Mouse (Mus musculus) left cerebral cortex, postnatal 4 days (tissue): ENCODE results near the gene Grip1. TPM values are rescaled to one million over a fixed set of nuclear protein-coding genes. Genes with fewer than 3 reads are reported as not detected.
A peak's percentile ranks its signal among the peaks of the same experiment; 100 is the strongest.

Experiments
- DNase-seq: peaks from one replicate; pipeline ENCODE4 v3.0.0-alpha.2; 2022
- intact Hi-C: fragments of 180-260 bp; cut with DNase I; formaldehyde crosslinking; loops from one replicate; pipeline ENCODE4 v1.15.1; 2025
- total RNA-seq, 2 experiments: library from RNA; stranded (reverse); gene quantifications; 2 replicates each; pipeline ENCODE4 v1.2.3; 2021

Grip1 gene
- total RNA-seq, result 10 to 100 TPM; 57.4 to 61.9 TPM

GRCm38 (mm10) chr10:119453431-119454105 lies at the start of gene Grip1:
Gene Grip1 (plus strand): TSS chr10:119453830.
- DNase-seq, result peak; percentile 76
- intact Hi-C loops, result loop anchor here (5.0 kb wide), 1 partner anchor 211 kb away; the partner anchor contains the start of gene Cand1

DNA sequence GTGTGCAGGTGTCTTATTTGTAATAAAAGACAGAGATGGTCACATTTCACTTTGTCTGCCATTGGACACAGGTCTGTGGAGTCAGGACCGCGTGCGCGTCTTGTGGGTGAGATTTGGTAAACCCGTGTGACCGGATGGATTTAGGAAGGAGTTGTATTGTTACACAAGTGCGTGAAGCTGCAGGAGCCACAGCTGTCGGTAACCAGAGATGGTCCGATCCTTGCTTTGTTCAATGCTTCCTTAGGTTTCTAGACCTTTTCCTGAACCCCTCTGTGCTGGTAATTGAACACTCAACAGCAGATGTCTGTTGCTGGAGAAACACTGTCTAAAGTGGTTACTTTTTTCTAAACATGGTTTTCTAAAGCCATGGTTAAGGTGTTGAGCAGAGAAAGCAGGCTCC lies 48.5 kb upstream of the Grip1 start:
- intact Hi-C loops, result no loop called here
- DNase-seq, result no peak

DNA sequence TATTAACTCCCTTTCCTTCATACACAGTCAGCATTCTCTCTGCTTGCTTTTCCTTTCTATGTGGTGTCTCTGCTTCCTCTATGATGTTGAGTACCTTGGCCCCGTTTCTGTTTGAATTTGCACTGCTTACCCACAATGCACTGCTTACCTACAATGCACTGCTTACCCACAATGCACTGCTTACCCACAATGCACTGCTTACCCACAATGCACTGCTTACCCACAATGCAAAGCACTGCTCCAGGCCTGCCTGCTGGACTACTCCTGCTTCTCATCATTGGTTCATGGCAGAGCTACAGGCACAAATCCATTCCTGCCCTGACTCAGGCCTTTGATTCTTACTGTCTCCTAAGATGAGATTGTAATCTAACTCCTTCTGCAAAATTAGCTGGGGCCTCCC lies 48.0 kb upstream of the Grip1 start:
- no peak for DNase-seq
- intact Hi-C loops, result no loop called here

DNA sequence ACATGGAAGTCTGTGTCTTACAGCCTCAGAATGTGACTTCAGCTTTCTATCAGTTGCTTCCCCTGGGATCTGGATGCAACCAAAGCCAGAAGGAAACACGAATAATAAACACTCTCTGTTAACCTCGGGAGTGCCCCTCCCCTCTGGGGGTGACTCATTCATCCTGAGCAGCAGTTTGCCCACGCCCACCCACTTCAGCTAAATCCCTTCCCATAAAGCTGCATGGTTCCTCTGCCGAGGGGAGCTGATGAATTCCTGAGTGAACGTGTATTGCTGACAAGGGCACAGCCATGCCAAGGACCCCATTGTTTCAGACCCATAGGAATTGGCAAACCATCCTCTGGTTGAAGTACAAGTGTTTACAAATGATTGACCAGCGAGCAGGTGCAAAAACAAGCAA lies 45.3 kb upstream of the Grip1 start:
- intact Hi-C loops, result no loop called here
- DNase-seq, result no peak

DNA sequence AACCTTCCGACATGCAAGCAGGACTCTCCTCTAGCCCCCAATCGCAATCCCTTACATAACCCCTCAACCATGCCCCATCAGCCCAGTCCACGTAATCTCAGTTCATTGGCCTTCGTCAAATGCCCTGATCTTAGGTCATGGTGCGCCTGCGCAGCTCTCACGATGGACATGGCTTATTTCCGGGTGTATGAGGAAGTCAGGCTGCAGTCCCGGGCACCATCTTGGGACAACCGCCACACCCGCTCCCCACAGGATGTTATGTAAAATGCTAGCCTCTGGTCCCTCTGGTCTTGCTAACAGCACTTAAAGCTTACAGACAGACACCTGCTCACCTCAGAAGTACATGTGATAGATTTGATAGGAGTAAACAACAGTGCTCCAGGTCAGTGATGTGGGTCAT lies 40.4 kb upstream of the Grip1 start:
- DNase-seq, result no peak
- intact Hi-C loops, result no loop called here

- DNase-seq, result peak; percentile 46
- intact Hi-C loops, result no loop called here
Observed at GRCm38 (mm10) chr10:119415106-119415505, 38.5 kb upstream of the Grip1 start.

- no peak for DNase-seq
- intact Hi-C loops, result no loop called here
Observed at GRCm38 (mm10) chr10:119421418-119421817, 32.2 kb upstream of the Grip1 start.

DNA sequence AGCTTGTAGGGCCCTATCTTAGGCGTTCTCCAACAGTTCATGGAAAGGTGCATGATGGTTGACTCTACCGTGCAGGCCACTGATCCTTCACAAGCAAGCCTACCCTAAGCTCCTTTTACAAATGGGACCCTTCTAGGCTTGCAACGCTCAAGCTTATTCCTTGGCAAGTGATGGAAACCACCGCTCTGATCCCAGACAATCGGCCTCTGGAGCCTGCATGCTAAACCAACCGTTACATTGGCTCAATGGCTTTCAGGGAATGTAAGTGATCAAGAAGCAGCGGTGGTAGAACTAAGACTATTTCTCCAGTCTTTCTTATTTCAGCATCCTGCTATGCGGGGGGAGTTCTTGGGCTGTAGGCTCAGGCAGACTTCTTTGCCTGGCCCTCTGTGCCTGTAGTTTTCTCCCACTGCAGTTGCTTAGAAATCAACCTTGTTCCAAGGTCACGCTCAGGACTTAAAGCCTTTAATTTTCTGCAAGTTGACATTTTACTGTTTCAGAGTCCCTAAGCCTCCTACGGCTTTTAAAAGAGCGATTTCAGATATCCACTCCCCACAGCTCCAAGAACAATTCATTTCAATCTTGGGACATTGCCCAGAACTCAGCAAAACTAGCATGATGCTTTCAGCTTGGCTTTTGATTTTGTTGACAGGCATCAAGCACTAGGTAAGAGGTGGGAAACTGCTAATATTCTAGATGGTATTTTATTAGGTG lies 29.7 kb upstream of the Grip1 start:
- DNase-seq, result no peak
- intact Hi-C loops, result no loop called here

DNA sequence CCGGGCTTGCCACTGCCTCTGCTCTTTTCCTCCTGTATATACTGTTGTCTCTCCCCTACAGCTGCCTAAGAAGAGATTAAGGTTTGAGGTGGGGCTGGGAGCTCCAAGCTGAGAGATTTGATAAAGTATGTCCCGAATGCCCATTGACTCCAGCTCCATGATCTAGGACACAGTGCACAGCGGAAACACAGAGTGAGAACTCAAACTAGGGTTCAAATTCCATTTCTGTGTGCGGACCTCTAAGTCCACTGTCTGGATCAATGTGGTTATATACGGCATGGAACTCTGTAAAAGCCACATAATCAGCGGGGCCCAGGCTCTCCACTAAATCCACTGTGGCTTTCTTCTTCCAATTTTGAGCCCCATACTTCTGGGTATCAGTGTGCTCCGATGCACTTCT lies 26.0 kb upstream of the Grip1 start:
- DNase-seq, result no peak

GRCm38 (mm10) chr10:119428106-119428505 lies 25.5 kb upstream of the Grip1 start:
- peak; percentile 18 for DNase-seq

More for the DNA sequence above, 26.0 kb upstream of the Grip1 start:
- intact Hi-C loops, result no loop called here

GRCm38 (mm10) chr10:119430240-119430639 lies 23.4 kb upstream of the Grip1 start:
- DNase-seq, result no peak
- intact Hi-C loops, result no loop called here

More at GRCm38 (mm10) chr10:119428106-119428505, 25.5 kb upstream of the Grip1 start:
- intact Hi-C loops, result no loop called here

DNA sequence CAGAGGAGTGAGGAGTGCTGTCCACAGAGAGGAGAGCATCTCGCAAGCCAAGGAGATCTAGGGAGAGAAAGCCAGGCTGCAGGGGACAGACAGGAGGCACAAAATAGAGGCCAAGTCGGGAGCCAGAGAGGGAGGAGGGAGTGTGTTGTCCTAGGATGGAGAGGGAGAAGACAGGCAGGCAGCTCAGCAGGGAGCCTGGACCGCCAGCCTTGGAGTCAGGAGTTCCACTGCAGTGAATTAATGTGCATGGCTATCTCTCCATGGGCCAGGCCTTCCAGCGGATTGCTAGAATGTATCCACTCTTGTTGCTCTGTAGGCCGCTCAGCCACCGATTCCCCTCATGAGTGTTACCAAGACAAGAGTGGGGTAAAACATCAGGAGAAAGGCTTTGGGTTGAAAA lies 21.8 kb upstream of the Grip1 start:
- intact Hi-C loops, result no loop called here
- peak; percentile 47 for DNase-seq

DNA sequence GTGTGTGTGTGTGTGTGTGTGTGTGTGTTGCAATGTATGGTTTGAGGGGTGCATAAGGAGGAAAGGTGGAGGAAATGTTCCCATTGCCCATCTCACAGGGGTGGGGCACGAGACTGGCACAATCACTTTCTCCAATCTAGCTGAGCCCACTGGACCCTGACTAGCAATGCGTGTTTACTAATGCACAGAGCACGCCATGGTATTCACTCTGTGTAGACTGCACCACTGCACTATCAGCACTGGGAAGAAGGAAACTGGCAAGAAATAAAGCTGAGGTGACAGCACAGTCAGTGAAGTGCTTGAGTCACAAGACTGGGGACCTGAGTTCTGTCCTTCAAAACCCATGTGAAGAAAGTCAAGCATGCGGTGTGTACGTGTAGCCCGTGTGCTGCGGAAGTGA lies 17.8 kb upstream of the Grip1 start:
- no peak for DNase-seq
- intact Hi-C loops, result no loop called here

DNA sequence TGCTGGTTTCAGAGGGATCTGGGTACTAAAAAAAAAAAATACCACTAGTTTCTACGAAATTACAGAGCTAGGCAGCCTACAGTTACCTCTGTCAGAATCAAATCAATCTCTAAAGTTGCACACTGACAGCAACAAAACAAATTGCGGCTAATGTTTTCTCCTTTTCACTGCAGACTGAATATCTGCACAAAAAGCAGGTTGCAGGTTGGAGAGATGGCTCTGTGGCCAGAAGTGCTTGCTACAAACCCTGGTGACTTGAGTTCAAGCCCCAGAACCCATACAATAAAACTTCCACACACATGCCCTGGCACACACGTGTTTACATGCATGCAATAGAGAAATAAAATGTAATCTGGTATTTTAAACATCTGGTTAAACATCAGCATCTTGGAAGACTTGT lies 16.3 kb upstream of the Grip1 start:
- intact Hi-C loops, result no loop called here
- DNase-seq, result no peak

DNA sequence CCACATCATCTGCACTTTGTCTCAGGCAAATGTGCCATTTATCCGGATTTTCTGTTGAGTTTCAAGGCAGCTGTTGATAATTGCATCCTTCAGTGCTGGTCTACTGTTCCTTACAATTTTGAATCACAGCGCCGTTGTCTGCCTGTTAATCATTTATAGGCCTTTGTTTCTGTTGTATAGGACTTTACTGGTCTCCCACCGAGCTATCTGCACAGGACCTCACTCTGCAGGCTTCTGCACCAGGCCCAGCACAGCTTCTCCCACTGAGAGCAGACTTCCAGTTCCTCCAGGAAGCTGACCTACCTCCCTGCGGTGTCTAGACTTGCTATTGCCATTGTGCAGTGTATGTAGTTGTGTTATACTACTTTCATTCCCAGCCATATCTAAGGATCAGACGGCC lies 11.9 kb upstream of the Grip1 start:
- DNase-seq, result no peak

DNA sequence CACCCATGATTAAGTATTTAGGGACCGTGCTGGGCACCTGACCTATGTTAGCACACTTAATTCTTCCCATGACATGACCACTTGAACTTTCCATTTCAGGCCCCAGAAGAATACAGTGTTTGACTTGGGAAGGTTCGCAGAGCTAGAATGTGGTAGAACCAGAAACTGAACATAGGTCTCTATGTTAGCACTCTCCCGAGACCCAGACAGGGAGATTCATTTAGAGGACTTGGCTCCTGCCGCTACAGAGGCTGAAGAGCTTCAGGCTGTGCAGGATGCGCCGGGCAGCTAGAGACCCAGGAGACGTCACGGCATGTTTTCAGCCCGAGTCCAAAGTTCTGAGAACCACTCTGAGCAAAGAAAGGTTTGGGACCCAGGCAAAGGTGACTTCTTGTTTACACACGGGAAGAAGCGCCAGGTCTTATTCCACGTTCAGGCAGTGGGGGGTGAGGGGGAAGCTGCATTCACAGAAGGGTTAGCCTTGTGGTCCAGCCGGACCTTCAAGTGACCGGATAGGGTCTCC lies 6.2 kb upstream of the Grip1 start:
- intact Hi-C loops, result no loop called here
- no peak for DNase-seq

More for the DNA sequence above, 11.9 kb upstream of the Grip1 start:
- intact Hi-C loops, result no loop called here

- intact Hi-C loops, result no loop called here
Observed at GRCm38 (mm10) chr10:119447930-119448329, 5.7 kb upstream of the Grip1 start.

DNA sequence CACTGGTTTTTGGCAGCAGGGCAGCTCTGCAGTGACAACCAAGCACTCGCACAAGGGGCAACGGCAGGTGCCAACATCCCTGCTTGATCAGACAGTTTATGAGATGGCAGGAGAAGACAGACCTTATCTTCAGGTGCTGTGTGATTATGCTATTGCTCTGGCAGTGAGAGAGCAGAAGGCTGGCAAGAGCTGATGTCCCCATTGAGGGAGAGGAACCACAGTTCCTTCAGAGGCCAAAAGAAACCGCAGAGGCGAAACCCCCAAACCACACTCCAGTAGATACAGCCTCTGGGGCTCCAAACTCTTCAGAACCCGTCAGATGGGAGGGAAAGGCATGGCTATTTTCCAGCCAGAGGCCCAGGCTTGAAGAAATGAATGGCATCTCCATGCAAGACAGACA lies 932 bp upstream of the Grip1 start:
- intact Hi-C loops, result loop anchor here (5.0 kb wide), 1 partner anchor 210 kb away; the partner anchor contains the start of gene Cand1
- DNase-seq, result no peak

More at GRCm38 (mm10) chr10:119447930-119448329, 5.7 kb upstream of the Grip1 start:
- no peak for DNase-seq

DNA sequence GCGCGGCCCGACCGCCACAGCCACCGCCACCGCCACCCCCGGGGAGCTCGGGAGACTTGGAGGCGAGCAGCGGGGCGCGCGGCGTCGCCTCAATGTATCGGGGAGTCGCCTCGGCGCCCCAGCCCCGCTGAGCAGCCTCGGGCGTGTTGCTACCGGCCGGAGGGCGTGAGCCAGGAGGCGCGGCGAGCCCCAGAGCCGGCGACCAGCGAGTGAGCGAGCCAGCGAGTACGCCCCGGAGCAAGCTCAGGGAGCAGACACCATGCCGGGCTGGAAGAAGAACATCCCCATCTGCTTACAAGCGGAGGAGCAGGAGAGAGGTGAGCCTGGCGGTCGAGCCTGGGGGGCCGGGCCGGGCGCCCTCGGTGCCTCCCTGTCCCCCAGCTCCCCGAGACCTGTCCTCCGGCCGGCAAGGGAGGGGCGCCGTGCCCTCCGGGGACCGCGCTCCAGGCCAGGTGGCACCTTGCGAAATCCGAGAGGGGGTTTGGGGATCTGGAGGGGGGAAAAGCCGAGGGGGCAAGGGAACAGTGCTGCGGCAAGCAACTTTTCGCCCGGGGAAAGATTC lies 557 bp downstream of the Grip1 start:
- peak; percentile 47 for DNase-seq
- intact Hi-C loops, result loop anchor here (5.0 kb wide), 1 partner anchor 212 kb away; the partner anchor contains the start of gene Cand1

GRCm38 (mm10) chr10:119454668-119455542 lies 1.3 kb downstream of the Grip1 start:
- intact Hi-C loops, result loop anchor here (5.0 kb wide), 1 partner anchor 213 kb away; the partner anchor contains the start of gene Cand1
- peak; percentile 38 for DNase-seq
